Mouse (Mus musculus) heart, adult 2 months (tissue): ENCODE data around the gene Hist1h2bh.

Experiments
- CTCF ChIP-seq: fragments of 200-600 bp; IDR thresholded peaks from 2 replicates; pipeline ENCODE4 v1.8.1; 2022; ENCODE audit warnings: antibody characterized with exemption, mild to moderate bottlenecking, moderate library complexity
- EP300 ChIP-seq: fragments of 200-500 bp; IDR thresholded peaks from 2 replicates; pipeline ENCODE4 v1.6.1; 2011; ENCODE audit warnings: low read depth, low read length, control low read depth; ENCODE audit not compliant: insufficient read depth
- POLR2A ChIP-seq: fragments of 200-500 bp; IDR thresholded peaks from 2 replicates; pipeline ENCODE4 v1.6.1; 2011; ENCODE audit warnings: mild to moderate bottlenecking, low read depth, low read length, control low read depth; ENCODE audit not compliant: insufficient read depth

DNA sequence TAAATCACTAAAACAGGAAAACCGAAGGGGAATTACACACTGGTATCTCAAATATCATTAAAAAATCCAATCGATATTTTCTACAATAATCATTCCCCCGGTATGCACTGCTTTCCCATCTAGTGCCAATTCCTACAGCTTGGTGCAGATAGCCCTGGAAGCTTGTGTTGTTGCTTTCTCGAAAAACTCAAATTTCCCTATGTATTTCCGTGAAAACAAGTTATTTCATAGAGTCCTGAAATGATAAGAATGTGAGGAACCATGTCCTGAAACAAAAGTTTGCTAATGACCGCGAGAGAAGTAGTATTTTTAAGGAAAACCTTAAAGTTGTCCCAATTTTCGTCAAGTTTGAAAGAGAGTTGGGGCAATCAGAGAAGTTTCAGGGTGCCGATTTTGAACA lies 11.2 kb upstream of the Hist1h2bh start:
- TF ChIP-seq POLR2A (no peak), EP300 (no peak), CTCF (no peak)
